Mouse (Mus musculus): ENCODE results near the gene Lrrc4b.

- TF ChIP-seq CTCF (IDR thresholded peaks at IDR 0.05; ENCODE audit: control insufficient read depth, insufficient read depth, insufficient read length) (no peak), MYOD1 (IDR thresholded peaks at IDR 0.05; ENCODE audit: control insufficient read depth, insufficient read length, low read depth) (no peak), CEBPB (IDR thresholded peaks at IDR 0.05; ENCODE audit: low read depth) (no peak), FOSL1 (IDR thresholded peaks at IDR 0.05; ENCODE audit: insufficient read depth, low read length, poor library complexity, severe bottlenecking) (no peak)
These were observed 58.2 kb downstream of the Lrrc4b start for GRCm38 (mm10) chr7:44486927-44487575.
